Mouse (Mus musculus) liver, postnatal 0 days (tissue): ENCODE data around the gene Cgref1. TPM values are rescaled to one million over a fixed set of nuclear protein-coding genes. Genes with fewer than 3 reads are reported as not detected.
A peak's percentile ranks its signal among the peaks of the same experiment; 100 is the strongest.

Experiments used
- ATAC-seq: fragments of 200-750 bp; cut with Nextera tagmentation; 2 replicates; pipeline ENCODE4 v1.8.0; 2017; ENCODE audit warnings: mild to moderate bottlenecking, moderate library complexity
- DNase-seq: peaks from one replicate; pipeline ENCODE4 v3.0.0-alpha.2; 2016
- H3K27ac ChIP-seq: fragments of 300-500 bp; sonication (generic); 2 replicates; pipeline ENCODE4 v1.5.1; 2014; ENCODE audit warnings: antibody characterized with exemption, moderate library complexity, mild to moderate bottlenecking, low read depth
- H3K27me3 ChIP-seq: fragments of 300-500 bp; sonication (generic); 2 replicates; pipeline ENCODE4 v1.6.1; 2014; ENCODE audit warnings: low read length, control low read depth, mixed read lengths; ENCODE audit not compliant: insufficient read depth
- H3K36me3 ChIP-seq: fragments of 300-500 bp; sonication (generic); replicated peaks from 2 replicates; pipeline ENCODE4 v1.6.1; 2014; ENCODE audit warnings: mild to moderate bottlenecking, control low read depth, low read length, moderate library complexity, mixed read lengths; ENCODE audit not compliant: insufficient read depth
- H3K4me1 ChIP-seq: fragments of 300-500 bp; sonication (generic); 2 replicates; pipeline ENCODE4 v1.6.1; 2014; ENCODE audit warnings: antibody characterized with exemption, mild to moderate bottlenecking, control low read depth; ENCODE audit not compliant: insufficient read depth
- H3K4me2 ChIP-seq: fragments of 300-500 bp; sonication (generic); 2 replicates; pipeline ENCODE4 v1.6.1; 2014; ENCODE audit warnings: low read depth, mild to moderate bottlenecking, low read length, moderate library complexity, mixed read lengths
- H3K4me3 ChIP-seq: fragments of 300-500 bp; sonication (generic); 2 replicates; pipeline ENCODE4 v1.5.1; 2014; ENCODE audit warnings: low read depth, low read length
- H3K9ac ChIP-seq: fragments of 300-500 bp; sonication (generic); replicated peaks from 2 replicates; pipeline ENCODE4 v1.6.1; 2014; ENCODE audit warnings: mild to moderate bottlenecking, moderate library complexity
- H3K9me3 ChIP-seq: fragments of 300-500 bp; sonication (generic); 2 replicates; pipeline ENCODE4 v1.6.1; 2016; ENCODE audit warnings: mild to moderate bottlenecking, control low read depth, low read length, mixed read lengths
- CTCF ChIP-seq: sonication (generic); IDR thresholded peaks from 2 replicates; pipeline ENCODE4 v1.5.1; 2016; ENCODE audit warnings: antibody characterized with exemption, low read depth
- EP300 ChIP-seq: IDR thresholded peaks from 2 replicates; pipeline ENCODE4 v1.6.1; 2016; ENCODE audit warnings: antibody characterized with exemption, low read depth, mild to moderate bottlenecking
- WGBS: fragments of 180-500 bp; shearing (Covaris S2); extraction: QIAGEN DNeasy Blood & Tissue Kit; methylation state at CpG from one replicate; pipeline ENCODE4 v1.1.7; 2014; ENCODE audit not compliant: insufficient replicate concordance; 5-methylcytosine and 5-hydroxymethylcytosine counted together
- polyA plus RNA-seq: library from polyadenylated mRNA; unstranded; fragments of >200 nt; fragmentation: Nextera tagmentation; extraction: Ambion mirVana; gene quantifications from 2 replicates; pipeline ENCODE4 v1.2.1, GENCODE M21; 2015

The Cgref1 gene
- polyA plus RNA-seq, 1 experiment from 2014 or later = 18.7 TPM

- no peaks in the 10 kb centered on the region for H3K27me3 ChIP-seq
- peaks cover 11% of the 10 kb centered on the region for H3K36me3 ChIP-seq
- no peak overlapping the region for H3K9ac ChIP-seq
- no peaks in the 10 kb centered on the region for H3K9me3 ChIP-seq
- ATAC-seq (peak; percentile 80), DNase-seq (peak; percentile 79)
- H3K4me2 ChIP-seq = peak overlapping the region; percentile 69
- peaks cover 63% of the 10 kb centered on the region for H3K4me1 ChIP-seq
- 0% methylated on average over 7 of the region's 7 CpGs for WGBS
- H3K27ac ChIP-seq = peak overlapping the region; percentile 83
- peak overlapping the region; percentile 48; the same call in 1 of the 2 replicates for H3K4me3 ChIP-seq
- TF ChIP-seq CTCF (peak; percentile 77), EP300 (peak; percentile 73)
These were observed 29.4 kb downstream of the Cgref1 start for GRCm38 (mm10) chr5:30915974-30916433.

- peak overlapping the region; percentile 69 for H3K4me2 ChIP-seq
- 26% methylated on average over 9 of the region's 9 CpGs for WGBS
- DNase-seq (no peak), ATAC-seq (peak; percentile 6; the same call in 1 of the 2 replicates)
- no peaks in the 10 kb centered on the region for H3K9me3 ChIP-seq
- TF ChIP-seq EP300 (no peak), CTCF (no peak)
- peak overlapping the region; percentile 64 for H3K9ac ChIP-seq
- H3K27ac ChIP-seq = peak overlapping the region; percentile 83
- H3K4me3 ChIP-seq = peak overlapping the region; percentile 48
- H3K4me1 ChIP-seq = peaks cover 63% of the 10 kb centered on the region
- no peaks in the 10 kb centered on the region for H3K27me3 ChIP-seq
- peaks cover 11% of the 10 kb centered on the region for H3K36me3 ChIP-seq
These were observed 29.9 kb downstream of the Cgref1 start for GRCm38 (mm10) chr5:30915456-30915855.

GRCm38 (mm10) chr5:30914849-30915248 is 30.5 kb downstream of the Cgref1 start:
- Histone ChIP-seq H3K27me3 (no peaks in the 10 kb centered on the region), H3K4me1 (peaks cover 63% of the 10 kb centered on the region), H3K9me3 (no peaks in the 10 kb centered on the region), H3K27ac (peak overlapping the region; percentile 83), H3K4me2 (peak overlapping the region; percentile 69), H3K4me3 (peak overlapping the region; percentile 48), H3K9ac (peak overlapping the region; percentile 64), H3K36me3 (peaks cover 10% of the 10 kb centered on the region; the same call in 1 of the 2 replicates)
- ATAC-seq = no peak
- 31% methylated on average over 6 of the region's 6 CpGs for WGBS
- peak; percentile 21 for DNase-seq
- TF ChIP-seq EP300 (no peak), CTCF (no peak)

- H3K4me3 ChIP-seq = peak overlapping the region; percentile 48
- WGBS = 34% methylated on average over 7 of the region's 7 CpGs
- peaks cover 69% of the 10 kb centered on the region for H3K4me1 ChIP-seq
- DNase-seq (peak; percentile 17), ATAC-seq (no peak)
- H3K4me2 ChIP-seq = peak overlapping the region; percentile 69
- H3K36me3 ChIP-seq = peaks cover 8% of the 10 kb centered on the region; the same call in 1 of the 2 replicates
- H3K27ac ChIP-seq = peak overlapping the region; percentile 83
- H3K27me3 ChIP-seq = no peaks in the 10 kb centered on the region
- H3K9ac ChIP-seq = peak overlapping the region; percentile 64
- H3K9me3 ChIP-seq = no peaks in the 10 kb centered on the region
- no peak for TF ChIP-seq CTCF
- no peak for TF ChIP-seq EP300
These were observed 31.2 kb downstream of the Cgref1 start for GRCm38 (mm10) chr5:30914101-30914635.

GRCm38 (mm10) chr5:30913060-30913841 is 32.1 kb downstream of the Cgref1 start, which contains the start of gene Emilin1:
TSS of gene Emilin1 (plus strand) at chr5:30913402.
- Histone ChIP-seq H3K27me3 (no peaks in the 10 kb centered on the region), H3K4me2 (peak within 1 kb of the TSS; percentile 69), H3K9me3 (no peaks in the 10 kb centered on the region), H3K4me1 (peaks cover 78% of the 10 kb centered on the region), H3K27ac (peak within 1 kb of the TSS; percentile 83), H3K9ac (peak within 1 kb of the TSS; percentile 64), H3K36me3 (0 out of 2 replicates have a peak, but pooled peaks cover 8% of the 10 kb centered on the region), H3K4me3 (peak within 1 kb of the TSS; percentile 48)
- peak; percentile 52 for DNase-seq
- TF ChIP-seq CTCF = no peak
- no peak for TF ChIP-seq EP300
- 21% methylated on average over 11 of the region's 13 CpGs for whole genome bisulfite sequencing
- ATAC-seq = peak; percentile 24

- Histone ChIP-seq H3K9me3 (no peaks in the 10 kb centered on the region), H3K4me2 (no peak overlapping the region), H3K4me3 (no peak overlapping the region), H3K27ac (peak overlapping the region; percentile 83), H3K36me3 (0 out of 2 replicates have a peak, but pooled peaks cover under 1% of the 10 kb centered on the region), H3K27me3 (no peaks in the 10 kb centered on the region), H3K4me1 (peaks cover 81% of the 10 kb centered on the region), H3K9ac (no peak overlapping the region)
- DNase-seq (no peak), ATAC-seq (no peak)
- WGBS = 60% methylated on average over 5 of the region's 5 CpGs
- no peak for TF ChIP-seq CTCF
- TF ChIP-seq EP300 = no peak
These were observed 33.2 kb downstream of the Cgref1 start for GRCm38 (mm10) chr5:30912156-30912555.
